Mouse (Mus musculus) MEL (cell line): ENCODE data around the gene Hbq1b. TPM values are rescaled to one million over a fixed set of nuclear protein-coding genes. Genes with fewer than 3 reads are reported as not detected.
A peak's percentile ranks its signal among the peaks of the same experiment; 100 is the strongest.

ENCODE experiments used
- DNase-seq: peaks from one replicate; pipeline ENCODE4 v3.0.0; 2011; ENCODE audit warnings: low read depth, low spot score
- H3K27ac ChIP-seq: 2 replicates; pipeline ENCODE4 v1.5.1; 2012; ENCODE audit warnings: low read depth, mild to moderate bottlenecking, control low read depth, low read length, moderate library complexity; ENCODE audit not compliant: control insufficient read depth
- H3K27me3 ChIP-seq, 2 experiments: fragments of 150-350 bp in 1 of 2; sonication (generic) in 1 of 2; 2 replicates each; pipeline ENCODE4 v1.6.1; 2012; ENCODE audit warnings: low read length in 2 of 2, mild to moderate bottlenecking in 2 of 2, improper control_type of control experiment in 1 of 2, moderate library complexity in 1 of 2; ENCODE audit not compliant: insufficient read depth in 2 of 2, control insufficient read depth in 1 of 2
- H3K36me3 ChIP-seq, 2 experiments: 2 replicates each; pipeline ENCODE4 v1.6.1; 2012 to 2014; ENCODE audit warnings: low read length in 2 of 2, improper control_type of control experiment in 1 of 2, inconsistent platforms in 1 of 2, mild to moderate bottlenecking in 1 of 2; ENCODE audit not compliant: insufficient read depth in 2 of 2, control insufficient read depth in 1 of 2
- H3K4me1 ChIP-seq, 2 experiments: fragments of 150-350 bp in 1 of 2; sonication (generic) in 1 of 2; 2 replicates each; pipeline ENCODE4 v1.6.1; 2012; ENCODE audit warnings: low read length in 2 of 2, improper control_type of control experiment in 1 of 2, mild to moderate bottlenecking in 1 of 2; ENCODE audit not compliant: insufficient read depth in 2 of 2, control insufficient read depth in 1 of 2
- H3K4me3 ChIP-seq, 2 experiments: fragments of 150-350 bp in 1 of 2; sonication (generic) in 1 of 2; 2 replicates each; pipeline ENCODE4 v1.5.1; 2012; ENCODE audit warnings: low read depth in 2 of 2, low read length in 2 of 2, mild to moderate bottlenecking in 2 of 2, moderate library complexity in 2 of 2, control low read depth in 1 of 2, improper control_type of control experiment in 1 of 2; ENCODE audit not compliant: control insufficient read depth in 1 of 2, insufficient read depth in 1 of 2
- H3K79me2 ChIP-seq: 2 replicates; pipeline ENCODE4 v1.6.1; 2012; ENCODE audit warnings: mild to moderate bottlenecking, low read length, moderate library complexity; ENCODE audit not compliant: control insufficient read depth, poor library complexity, insufficient read depth
- H3K9ac ChIP-seq: 2 replicates; pipeline ENCODE4 v1.6.1; 2012; ENCODE audit warnings: low read depth, mild to moderate bottlenecking, control low read depth, low read length, moderate library complexity; ENCODE audit not compliant: control insufficient read depth, poor library complexity, severe bottlenecking
- H3K9me3 ChIP-seq: fragments of 150-350 bp; sonication (generic); replicated peaks from 2 replicates; pipeline ENCODE4 v1.6.1; 2012; ENCODE audit warnings: mild to moderate bottlenecking, low read length, improper control_type of control experiment, moderate library complexity; ENCODE audit not compliant: insufficient read depth
- BHLHE40 ChIP-seq: IDR thresholded peaks from 2 replicates; pipeline ENCODE4 v1.6.1; 2012; ENCODE audit warnings: low read depth, mild to moderate bottlenecking, inconsistent platforms, low read length, improper control_type of control experiment, borderline replicate concordance
- CTCF ChIP-seq, 3 experiments: IDR thresholded peaks in 2 of 3; conservative IDR thresholded peaks in 1 of 3; 2 replicates each; pipeline ENCODE4 v1.5.1; 2011 to 2012; ENCODE audit warnings: low read length in 3 of 3, low read depth in 2 of 3, mild to moderate bottlenecking in 2 of 3, improper control_type of control experiment in 1 of 3, inconsistent platforms in 1 of 3, mixed read lengths in 1 of 3, moderate library complexity in 1 of 3; ENCODE audit not compliant: control insufficient read depth in 1 of 3, insufficient read depth in 1 of 3, poor library complexity in 1 of 3, severe bottlenecking in 1 of 3
- E2F4 ChIP-seq: IDR thresholded peaks from 2 replicates; pipeline ENCODE4 v1.6.1; 2011; ENCODE audit warnings: low read depth, low read length, improper control_type of control experiment, borderline replicate concordance
- ELF1 ChIP-seq: IDR thresholded peaks from 2 replicates; pipeline ENCODE4 v1.6.1; 2014; ENCODE audit warnings: low read depth, mild to moderate bottlenecking, inconsistent platforms, low read length, improper control_type of control experiment, moderate library complexity
- EP300 ChIP-seq, 2 experiments: IDR thresholded peaks; 2 replicates each; pipeline ENCODE4 v1.6.1; 2011; ENCODE audit warnings: improper control_type of control experiment in 2 of 2, low read length in 2 of 2, low read depth in 1 of 2, mild to moderate bottlenecking in 1 of 2
- ETS1 ChIP-seq: IDR thresholded peaks from 2 replicates; pipeline ENCODE4 v1.6.1; 2012; ENCODE audit warnings: low read depth, mild to moderate bottlenecking, inconsistent platforms, low read length, improper control_type of control experiment, moderate library complexity
- GABPA ChIP-seq: IDR thresholded peaks from 2 replicates; pipeline ENCODE4 v1.6.1; 2012; ENCODE audit warnings: low read depth, mild to moderate bottlenecking, inconsistent platforms, low read length, improper control_type of control experiment, moderate library complexity
- HCFC1 ChIP-seq: IDR thresholded peaks from 2 replicates; pipeline ENCODE4 v1.6.1; 2012; ENCODE audit warnings: low read depth, mild to moderate bottlenecking, inconsistent platforms, low read length, improper control_type of control experiment, moderate library complexity
- JUND ChIP-seq: IDR thresholded peaks from 2 replicates; pipeline ENCODE4 v1.6.1; 2011; ENCODE audit warnings: low read depth, mild to moderate bottlenecking, improper control_type of control experiment, low read length
- KAT2A ChIP-seq: conservative IDR thresholded peaks from 2 replicates; pipeline ENCODE4 v1.6.1; 2012; ENCODE audit warnings: low read depth, low read length, improper control_type of control experiment, inconsistent platforms
- MAFK ChIP-seq: IDR thresholded peaks from 2 replicates; pipeline ENCODE4 v1.6.1; 2011; ENCODE audit warnings: low read depth, mild to moderate bottlenecking, low read length, improper control_type of control experiment, borderline replicate concordance
- MAX ChIP-seq: IDR thresholded peaks from 2 replicates; pipeline ENCODE4 v1.6.1; 2011; ENCODE audit warnings: low read length, improper control_type of control experiment
- MAZ ChIP-seq: IDR thresholded peaks from 2 replicates; pipeline ENCODE4 v1.6.1; 2012; ENCODE audit warnings: low read depth, mild to moderate bottlenecking, inconsistent platforms, low read length, improper control_type of control experiment
- MXI1 ChIP-seq: IDR thresholded peaks from 2 replicates; pipeline ENCODE4 v1.6.1; 2011; ENCODE audit warnings: mild to moderate bottlenecking, low read depth, low read length, improper control_type of control experiment
- MYC ChIP-seq: IDR thresholded peaks from 2 replicates; pipeline ENCODE4 v1.6.1; 2011; ENCODE audit warnings: low read depth, mild to moderate bottlenecking, low read length, improper control_type of control experiment, moderate library complexity
- NELFE ChIP-seq: IDR thresholded peaks from 2 replicates; pipeline ENCODE4 v1.6.1; 2011; ENCODE audit warnings: low read depth, low read length, improper control_type of control experiment
- NRF1 ChIP-seq: IDR thresholded peaks from 2 replicates; pipeline ENCODE4 v1.6.1; 2014; ENCODE audit warnings: low read depth, mild to moderate bottlenecking, inconsistent platforms, low read length, improper control_type of control experiment, moderate library complexity; ENCODE audit not compliant: poor library complexity, insufficient read depth, severe bottlenecking
- POLR2AphosphoS2 ChIP-seq: IDR thresholded peaks from 2 replicates; pipeline ENCODE4 v1.6.1; 2011; ENCODE audit warnings: low read length, improper control_type of control experiment
- POLR2AphosphoS5 ChIP-seq: IDR thresholded peaks from 2 replicates; pipeline ENCODE4 v1.6.1; 2012; ENCODE audit warnings: low read depth, borderline replicate concordance, mild to moderate bottlenecking, inconsistent platforms, low read length, moderate library complexity, mixed read lengths
- RCOR1 ChIP-seq: IDR thresholded peaks from 2 replicates; pipeline ENCODE4 v1.6.1; 2012; ENCODE audit warnings: low read depth, mild to moderate bottlenecking, inconsistent platforms, low read length, improper control_type of control experiment
- SMC3 ChIP-seq: IDR thresholded peaks from 2 replicates; pipeline ENCODE4 v1.6.1; 2011; ENCODE audit warnings: low read depth, low read length, improper control_type of control experiment
- TBP ChIP-seq: IDR thresholded peaks from 2 replicates; pipeline ENCODE4 v1.8.0; 2011; ENCODE audit warnings: low read depth, low read length, improper control_type of control experiment
- TCF12 ChIP-seq: IDR thresholded peaks from 2 replicates; pipeline ENCODE4 v1.6.1; 2014; ENCODE audit warnings: low read depth, mild to moderate bottlenecking, inconsistent platforms, low read length, improper control_type of control experiment, moderate library complexity
- UBTF ChIP-seq: IDR thresholded peaks from 2 replicates; pipeline ENCODE4 v1.6.1; 2012; ENCODE audit warnings: low read depth, mild to moderate bottlenecking, inconsistent platforms, low read length, improper control_type of control experiment, moderate library complexity, borderline replicate concordance; ENCODE audit not compliant: insufficient read depth
- USF1 ChIP-seq: IDR thresholded peaks from 2 replicates; pipeline ENCODE4 v1.6.1; 2014; ENCODE audit warnings: low read depth, mild to moderate bottlenecking, inconsistent platforms, low read length, improper control_type of control experiment, moderate library complexity
- ZMIZ1 ChIP-seq: IDR thresholded peaks from 2 replicates; pipeline ENCODE4 v1.6.1; 2012; ENCODE audit warnings: low read depth, mild to moderate bottlenecking, inconsistent platforms, low read length, improper control_type of control experiment, moderate library complexity
- polyA plus RNA-seq, 2 experiments: library from polyadenylated mRNA; stranded (reverse) in 1 of 2; unstranded in 1 of 2; fragments of >175 nt in 1 of 2; fragments of >200 nt in 1 of 2; gene quantifications; 2 replicates each; pipeline versions ENCODE4 v1.2.1 to v1.2.4; 2012; ENCODE audit warnings: low replicate concordance in 2 of 2, low read depth in 1 of 2; ENCODE audit not compliant: insufficient read length in 2 of 2, insufficient read depth in 1 of 2, missing spikeins in 1 of 2
- total RNA-seq: library from RNA; depleted of rRNA; stranded (reverse); fragments of 300-350 nt; gene quantifications from 2 replicates; pipeline ENCODE4 v1.2.3, GENCODE M21; 2012

Hbq1b gene
- total and polyA plus RNA-seq, 3 experiments = 2.3 to 6.5 TPM; not detected in 1

GRCm38 (mm10) chr11:32265117-32265738, 21.5 kb upstream of the Hbq1b start (continued):
- TF ChIP-seq POLR2AphosphoS5 (no peak), RCOR1 (peak; percentile 100), ELF1 (no peak), NRF1 (0 out of 2 replicates have a peak, but pooled peaks have one; percentile 4), UBTF (no peak), TCF12 (peak; percentile 98), GABPA (no peak), NELFE (no peak), HCFC1 (peak; percentile 47; the same call in 1 of the 2 replicates), POLR2AphosphoS2 (0 out of 2 replicates have a peak, but pooled peaks have one; percentile 36), TBP (no peak), KAT2A (no peak; the same call in 1 of the 2 replicates), MAX (peak; percentile 65), SMC3 (no peak)

- DNase-seq = no peak
- H3K79me2 ChIP-seq = peaks cover 5% of the 10 kb centered on the region
- TF ChIP-seq ELF1 = no peak
- TF ChIP-seq ETS1 = no peak
- no peak overlapping the region for H3K27ac ChIP-seq
- peaks cover 0 to 48% of the 10 kb centered on the region in 2 experiments; a peak in 2 of 4 replicates for H3K36me3 ChIP-seq
- H3K27me3 ChIP-seq = no peaks in the 10 kb centered on the region
- H3K9ac ChIP-seq = no peak overlapping the region
- H3K9me3 ChIP-seq = no peaks in the 10 kb centered on the region
- H3K4me1 ChIP-seq = peaks cover 28 to 47% of the 10 kb centered on the region in 2 experiments
- no peak overlapping the region for H3K4me3 ChIP-seq
These were observed 20.6 kb upstream of the Hbq1b start for GRCm38 (mm10) chr11:32266194-32266593.

- Histone ChIP-seq H3K4me1 (peaks cover 28 to 47% of the 10 kb centered on the region in 2 experiments), H3K36me3 (peaks cover 0 to 48% of the 10 kb centered on the region in 2 experiments; a peak in 2 of 4 replicates), H3K27ac (peak overlapping the region; percentile 80)
These were observed 20.0 kb upstream of the Hbq1b start for GRCm38 (mm10) chr11:32266776-32267175.

More at GRCm38 (mm10) chr11:32266776-32267175, 20.0 kb upstream of the Hbq1b start:
- Histone ChIP-seq H3K9ac (peak overlapping the region; percentile 94), H3K9me3 (no peaks in the 10 kb centered on the region), H3K4me3 (peak overlapping the region; percentile 89 to 96), H3K79me2 (peaks cover 5% of the 10 kb centered on the region), H3K27me3 (no peaks in the 10 kb centered on the region)
- DNase-seq = no peak
- TF ChIP-seq CTCF (IDR thresholded peaks at IDR 0.05 in 2 of 3, conservative IDR thresholded peaks at IDR 0.05 in 1 of 3; ENCODE audit: control insufficient read depth in 1 of 3, insufficient read depth in 1 of 3, low read depth in 2 of 3, low read length in 3 of 3, poor library complexity in 1 of 3, severe bottlenecking in 1 of 3) = no peak
- TF ChIP-seq RCOR1 = no peak
- no peak for TF ChIP-seq MAX
- TF ChIP-seq MAFK = no peak
- no peak for TF ChIP-seq POLR2AphosphoS2
- no peak for TF ChIP-seq MYC
- TF ChIP-seq UBTF = no peak
- no peak for TF ChIP-seq MAZ
- no peak for TF ChIP-seq JUND
- no peak for TF ChIP-seq GABPA
- no peak for TF ChIP-seq HCFC1
- TF ChIP-seq MXI1 = no peak
- TF ChIP-seq TBP = no peak
- no peak for TF ChIP-seq KAT2A
- TF ChIP-seq E2F4 = no peak
- no peak for TF ChIP-seq EP300 (IDR thresholded peaks at IDR 0.05; ENCODE audit: low read depth in 1 of 2, low read length in 2 of 2)
- TF ChIP-seq BHLHE40 = no peak
- no peak for TF ChIP-seq USF1
- no peak for TF ChIP-seq POLR2AphosphoS5
- TF ChIP-seq ZMIZ1 = no peak
